In genomic region chr2:32908272-32908671, GRCm38 (mm10) we compare ENCODE assay signal across 9 mouse cellular contexts. TPM values are rescaled to one million over a fixed set of nuclear protein-coding genes. Genes with fewer than 3 reads are reported as not detected.
DNase-seq lines count a peak whose midpoint lies in the region; ATAC-seq lines count a peak whose summit lies in the region.
"Had no signal": no experiment of that assay in that cellular context is flagged by ENCODE, and none has a peak within 500 bp of the region (broad histone marks: within the 10 kb centered on the region; RNA-seq: fewer than 3 reads in every experiment).

No protein-coding gene starts in this region.

- H3K27me3 ChIP-seq in forebrain, embryonic 15.5 days = no peaks in the 10 kb centered on the region
- H3K27me3 ChIP-seq in hindbrain, embryonic 16.5 days (replicated peaks; ENCODE audit: control insufficient read depth, insufficient read depth, low read length) = no peaks in the 10 kb centered on the region
- H3K27me3 ChIP-seq in liver, embryonic 15.5 days = no peaks in the 10 kb centered on the region

- WGBS in forebrain, embryonic 15.5 days = 5% methylated on average over 6 of the region's 6 CpGs
- WGBS in hindbrain, embryonic 16.5 days = 9% methylated on average over 6 of the region's 6 CpGs
- WGBS in liver, embryonic 15.5 days (ENCODE audit: insufficient replicate concordance) = 38% methylated on average over 6 of the region's 6 CpGs

- H3K36me3 ChIP-seq in forebrain, embryonic 15.5 days = peaks cover 17% of the 10 kb centered on the region
- peaks cover 10% of the 10 kb centered on the region for H3K36me3 ChIP-seq in hindbrain, embryonic 16.5 days (ENCODE audit: control insufficient read depth, insufficient read depth, low read length)
- 0 out of 2 replicates have a peak, but pooled peaks cover 6% of the 10 kb centered on the region for H3K36me3 ChIP-seq in liver, embryonic 15.5 days (replicated peaks)

- no peak overlapping the region for H3K9ac ChIP-seq in forebrain, embryonic 15.5 days (replicated peaks)
- peak overlapping the region; percentile 2; the same call in 1 of the 2 replicates for H3K9ac ChIP-seq in hindbrain, embryonic 16.5 days (ENCODE audit: low read depth, low read length)
- no peak overlapping the region for H3K9ac ChIP-seq in liver, embryonic 15.5 days

- no peaks in the 10 kb centered on the region for H3K9me3 ChIP-seq in forebrain, embryonic 15.5 days
- H3K9me3 ChIP-seq in hindbrain, embryonic 16.5 days (ENCODE audit: control insufficient read depth, low read length) = no peaks in the 10 kb centered on the region
- no peaks in the 10 kb centered on the region for H3K9me3 ChIP-seq in liver, embryonic 15.5 days (replicated peaks)

- H3K27ac ChIP-seq in forebrain, embryonic 15.5 days (replicated peaks) = peak overlapping the region; percentile 81
- H3K27ac ChIP-seq in hindbrain, embryonic 16.5 days (ENCODE audit: low read depth, low read length) = peak overlapping the region; percentile 68
- 0 out of 2 replicates have a peak overlapping the region, but pooled peaks have one; percentile 19 for H3K27ac ChIP-seq in liver, embryonic 15.5 days (replicated peaks)

- H3K4me1 ChIP-seq in forebrain, embryonic 15.5 days = peaks cover 28% of the 10 kb centered on the region
- H3K4me1 ChIP-seq in hindbrain, embryonic 16.5 days (ENCODE audit: control insufficient read depth, insufficient read depth, low read depth, low read length) = peaks cover 28% of the 10 kb centered on the region
- peaks cover 60% of the 10 kb centered on the region for H3K4me1 ChIP-seq in liver, embryonic 15.5 days (replicated peaks)

- peak; percentile 68 for ATAC-seq in forebrain, embryonic 15.5 days (replicated peaks)
- ATAC-seq in hindbrain, embryonic 16.5 days = peak; percentile 53; the same call in 1 of the 2 replicates
- ATAC-seq in liver, embryonic 15.5 days (ENCODE audit: insufficient read depth) = no peak
- no peak for ATAC-seq in CD4-positive, CD25-positive, alpha-beta regulatory T cell, adult 4 months

- no peak overlapping the region for H3K4me3 ChIP-seq in forebrain, embryonic 15.5 days
- H3K4me3 ChIP-seq in hindbrain, embryonic 16.5 days (ENCODE audit: low read length) = no peak overlapping the region
- no peak overlapping the region for H3K4me3 ChIP-seq in liver, embryonic 15.5 days (replicated peaks)
- H3K4me3 ChIP-seq: myocyte had no signal

- peak; percentile 60 for DNase-seq in right cerebral cortex, postnatal 14 days
- no peak for DNase-seq in right cerebral cortex, postnatal 25 days
- peak; percentile 80 for DNase-seq in retina, embryonic 14.5 days (ENCODE audit: low spot score)
- DNase-seq in layer of hippocampus, postnatal 36 days = no peak

- peak overlapping the region; percentile 21 for H3K4me2 ChIP-seq in forebrain, embryonic 15.5 days (replicated peaks)
- H3K4me2 ChIP-seq in hindbrain, embryonic 16.5 days (ENCODE audit: low read length) = no peak overlapping the region
- no peak overlapping the region for H3K4me2 ChIP-seq in liver, embryonic 15.5 days

RNA-seq across cellular contexts. Expression of gene Fam129b, which starts 32.4 kb away (rescaled TPM):
- 33.5 TPM in 2 replicates for polyA plus RNA-seq in forebrain, embryonic 15.5 days (2015; fragmentation: Nextera tagmentation; extraction: Ambion mirVana)
- polyA plus RNA-seq in hindbrain, embryonic 16.5 days (2015; fragmentation: Nextera tagmentation; extraction: Ambion mirVana) = 31.7 and 37.0 TPM in 2 replicates
- 8.5 and 11.6 TPM in 2 replicates for polyA plus RNA-seq in liver, embryonic 15.5 days (2015; fragmentation: Nextera tagmentation; extraction: Ambion mirVana)
- total RNA-seq in layer of hippocampus, postnatal 36 days (2021) = 10 to 100 TPM; 14.0 to 17.7 TPM
- polyA plus RNA-seq in CD4-positive, CD25-positive, alpha-beta regulatory T cell, adult 4 months (2017; shearing (Covaris generic)) = 1 to 10 TPM in 1 of 2 experiments, under 1 TPM in 1; 0.97 to 1.0 TPM

RNA-seq across cellular contexts. Expression of gene Rpl12, which starts 53.1 kb away (rescaled TPM):
- 96.9 and 99.7 TPM in 2 replicates for polyA plus RNA-seq in forebrain, embryonic 15.5 days (2015; fragmentation: Nextera tagmentation; extraction: Ambion mirVana)
- 78.7 and 85.4 TPM in 2 replicates for polyA plus RNA-seq in hindbrain, embryonic 16.5 days (2015; fragmentation: Nextera tagmentation; extraction: Ambion mirVana)
- polyA plus RNA-seq in liver, embryonic 15.5 days (2015; fragmentation: Nextera tagmentation; extraction: Ambion mirVana) = 79.8 and 80.2 TPM in 2 replicates
- 100 to 1,000 TPM; 110 to 112 TPM for total RNA-seq in layer of hippocampus, postnatal 36 days (2021)
- 100 to 1,000 TPM in 1 of 2 experiments, 10 to 100 TPM in 1; 43.5 to 613 TPM for polyA plus RNA-seq in CD4-positive, CD25-positive, alpha-beta regulatory T cell, adult 4 months (2017; shearing (Covaris generic))

RNA-seq across cellular contexts. Expression of gene Lrsam1, which starts 53.1 kb away (rescaled TPM):
- polyA plus RNA-seq in forebrain, embryonic 15.5 days (2015; fragmentation: Nextera tagmentation; extraction: Ambion mirVana) = 16.7 and 17.8 TPM in 2 replicates
- 24.5 and 28.3 TPM in 2 replicates for polyA plus RNA-seq in hindbrain, embryonic 16.5 days (2015; fragmentation: Nextera tagmentation; extraction: Ambion mirVana)
- 2.0 and 2.5 TPM in 2 replicates for polyA plus RNA-seq in liver, embryonic 15.5 days (2015; fragmentation: Nextera tagmentation; extraction: Ambion mirVana)
- 10 to 100 TPM; 32.4 to 34.7 TPM for total RNA-seq in layer of hippocampus, postnatal 36 days (2021)
- polyA plus RNA-seq in CD4-positive, CD25-positive, alpha-beta regulatory T cell, adult 4 months (2017; shearing (Covaris generic)) = 10 to 100 TPM in 1 of 2 experiments, 1 to 10 TPM in 1; 5.5 to 11.1 TPM

Comparison
In these comparisons a context has a peak if more than half of its experiments do, and no peak if none do; other contexts are left out.
1. DNase-seq: peak in right cerebral cortex, postnatal 14 days (single experiment) and retina, embryonic 14.5 days (single experiment); none in right cerebral cortex, postnatal 25 days (single experiment) and layer of hippocampus, postnatal 36 days (0 of 2).
2. ATAC-seq: peak in forebrain, embryonic 15.5 days (single experiment) and hindbrain, embryonic 16.5 days (single experiment); none in liver, embryonic 15.5 days (single experiment) and CD4-positive, CD25-positive, alpha-beta regulatory T cell, adult 4 months (single experiment).
3. H3K27ac ChIP-seq: peak in every context shown above with its lines; median percentile 81 in forebrain, embryonic 15.5 days; 68 in hindbrain, embryonic 16.5 days; 19 in liver, embryonic 15.5 days.